Mouse (Mus musculus) lung, embryonic 14.5 days (tissue): ENCODE measurements around the gene Msl3. TPM values are rescaled to one million over a fixed set of nuclear protein-coding genes. Genes with fewer than 3 reads are reported as not detected.

Source experiments
- ATAC-seq: fragments of 200-750 bp; cut with Nextera tagmentation; 2 replicates; pipeline ENCODE4 v1.8.0; 2017; ENCODE audit warnings: mild to moderate bottlenecking, moderate TSS enrichment, moderate library complexity; ENCODE audit not compliant: insufficient read depth
- DNase-seq: peaks from one replicate; pipeline ENCODE4 v3.0.0-alpha.2; 2015
- H3K27ac ChIP-seq: fragments of 300-500 bp; sonication (generic); 2 replicates; pipeline ENCODE4 v1.5.1; 2014; ENCODE audit warnings: low read depth, mild to moderate bottlenecking, moderate library complexity
- H3K27me3 ChIP-seq: fragments of 300-500 bp; sonication (generic); 2 replicates; pipeline ENCODE4 v1.6.1; 2014; ENCODE audit warnings: low read length, control low read depth; ENCODE audit not compliant: insufficient read depth
- H3K36me3 ChIP-seq: fragments of 300-500 bp; sonication (generic); 2 replicates; pipeline ENCODE4 v1.6.1; 2014; ENCODE audit warnings: control low read depth; ENCODE audit not compliant: insufficient read depth
- H3K4me1 ChIP-seq: fragments of 300-500 bp; sonication (generic); 2 replicates; pipeline ENCODE4 v1.6.1; 2014; ENCODE audit warnings: antibody characterized with exemption, control low read depth; ENCODE audit not compliant: insufficient read depth
- H3K4me2 ChIP-seq: fragments of 300-500 bp; sonication (generic); 2 replicates; pipeline ENCODE4 v1.6.1; 2014; ENCODE audit warnings: mild to moderate bottlenecking
- H3K4me3 ChIP-seq: fragments of 300-500 bp; sonication (generic); 2 replicates; pipeline ENCODE4 v1.5.1; 2014; ENCODE audit warnings: low read depth, low read length
- H3K9ac ChIP-seq: fragments of 300-500 bp; sonication (generic); 2 replicates; pipeline ENCODE4 v1.6.1; 2014
- H3K9me3 ChIP-seq: fragments of 300-500 bp; sonication (generic); 2 replicates; pipeline ENCODE4 v1.6.1; 2016; ENCODE audit warnings: low read depth, low read length, control low read depth
- CTCF ChIP-seq: IDR thresholded peaks from 2 replicates; pipeline ENCODE4 v1.5.1; 2016; ENCODE audit warnings: antibody characterized with exemption, low read depth
- WGBS: fragments of 180-500 bp; shearing (Covaris S2); extraction: QIAGEN DNeasy Blood & Tissue Kit; methylation state at CpG from one replicate; pipeline ENCODE4 v1.1.7; 2014; 5-methylcytosine and 5-hydroxymethylcytosine counted together
- polyA plus RNA-seq: library from polyadenylated mRNA; unstranded; fragments of >200 nt; fragmentation: Nextera tagmentation; extraction: Ambion mirVana; gene quantifications from 2 replicates; pipeline ENCODE4 v1.2.1, GENCODE M21; 2014

Msl3 gene
- polyA plus RNA-seq, 1 experiment from 2014 or later, result 43.2 TPM

- peak; percentile 65 for TF ChIP-seq CTCF
- Histone ChIP-seq H3K4me2 (peak overlapping the region; percentile 44), H3K9me3 (no peaks in the 10 kb centered on the region), H3K4me3 (peak overlapping the region; percentile 29), H3K9ac (peak overlapping the region; percentile 19), H3K36me3 (no peaks in the 10 kb centered on the region), H3K27ac (no peak overlapping the region), H3K4me1 (no peaks in the 10 kb centered on the region), H3K27me3 (no peaks in the 10 kb centered on the region)
- WGBS, result 13% methylated on average over 11 of the region's 11 CpGs
- ATAC-seq (peak; percentile 89), DNase-seq (peak; percentile 82)
These were observed 33.9 kb downstream of the Msl3 start for GRCm38 (mm10) chrX:168639556-168640356.

Other genes starting within 250 kb of the Msl3 start
- gene Frmpd4, start 96.7 kb downstream of the Msl3 start, polyA plus RNA-seq, result 0.03 TPM in 2 replicates
- 20.5 and 21.7 TPM in 2 replicates for gene Arhgap6, start 121.2 kb upstream of the Msl3 start, polyA plus RNA-seq